Mouse (Mus musculus): ENCODE data around the gene Sh3glb2.

Gene Sh3glb2

GRCm38 (mm10) chr2:30380564-30381376 lies 21.6 kb upstream of the Sh3glb2 start:
- no peak for DNase-seq (ENCODE audit: low spot score)

- DNase-seq (ENCODE audit: low spot score): no peak
Observed at GRCm38 (mm10) chr2:30379307-30379706, 20.2 kb upstream of the Sh3glb2 start.

GRCm38 (mm10) chr2:30377721-30378120 lies 18.6 kb upstream of the Sh3glb2 start:
- DNase-seq (ENCODE audit: low spot score): no peak

GRCm38 (mm10) chr2:30375893-30376292 lies 16.8 kb upstream of the Sh3glb2 start:
- DNase-seq (ENCODE audit: low spot score): no peak

GRCm38 (mm10) chr2:30372726-30373125 lies 13.6 kb upstream of the Sh3glb2 start:
- DNase-seq (ENCODE audit: low spot score): no peak

GRCm38 (mm10) chr2:30371544-30371943 lies 12.4 kb upstream of the Sh3glb2 start:
- no peak for DNase-seq (ENCODE audit: low spot score)

- DNase-seq (ENCODE audit: low spot score): no peak
Observed at GRCm38 (mm10) chr2:30366203-30366602, 7.1 kb upstream of the Sh3glb2 start.

GRCm38 (mm10) chr2:30365281-30366069 lies 6.3 kb upstream of the Sh3glb2 start:
- DNase-seq (ENCODE audit: low spot score): no peak

- DNase-seq (ENCODE audit: low spot score): peak; percentile 99
Observed at GRCm38 (mm10) chr2:30363773-30364650, 4.9 kb upstream of the Sh3glb2 start, which contains the start of gene Miga2. Gene Miga2, plus strand, starts transcription at chr2:30364233.

- DNase-seq (ENCODE audit: low spot score): no peak
Observed at GRCm38 (mm10) chr2:30362865-30363264, 3.7 kb upstream of the Sh3glb2 start.

GRCm38 (mm10) chr2:30360626-30361025 lies 1.5 kb upstream of the Sh3glb2 start:
- DNase-seq (ENCODE audit: low spot score): no peak

- no peak for DNase-seq (ENCODE audit: low spot score)
Observed at GRCm38 (mm10) chr2:30357552-30358510, 1.3 kb downstream of the Sh3glb2 start.

GRCm38 (mm10) chr2:30356906-30357305 lies 2.2 kb downstream of the Sh3glb2 start:
- no peak for DNase-seq (ENCODE audit: low spot score)

GRCm38 (mm10) chr2:30356266-30356665 lies 2.9 kb downstream of the Sh3glb2 start:
- no peak for DNase-seq (ENCODE audit: low spot score)

GRCm38 (mm10) chr2:30355861-30356260 lies 3.3 kb downstream of the Sh3glb2 start:
- DNase-seq (ENCODE audit: low spot score): no peak

GRCm38 (mm10) chr2:30351149-30351548 lies 8.0 kb downstream of the Sh3glb2 start:
- no peak for DNase-seq (ENCODE audit: low spot score)

- DNase-seq (ENCODE audit: low spot score): no peak
Observed at GRCm38 (mm10) chr2:30349196-30349595, 9.9 kb downstream of the Sh3glb2 start.

- no peak for DNase-seq (ENCODE audit: low spot score)
Observed at GRCm38 (mm10) chr2:30345971-30346676, 13.0 kb downstream of the Sh3glb2 start.

GRCm38 (mm10) chr2:30343601-30344137 lies 15.5 kb downstream of the Sh3glb2 start:
- DNase-seq (ENCODE audit: low spot score): no peak

GRCm38 (mm10) chr2:30342544-30342943 lies 16.6 kb downstream of the Sh3glb2 start:
- no peak for DNase-seq (ENCODE audit: low spot score)
